9 mouse cellular contexts compared by ENCODE assay signal in genomic region chr5:125107011-125107651, GRCm38 (mm10).
DNase-seq lines count a peak whose midpoint lies in the region; ATAC-seq and TF ChIP-seq lines count a peak whose summit lies in the region.
"Had no signal": no experiment of that assay in that cellular context is flagged by ENCODE, and none has a peak within 500 bp of the region (broad histone marks: within the 10 kb centered on the region; RNA-seq: fewer than 3 reads in every experiment).

No protein-coding gene starts in this region.

- H3K4me1 ChIP-seq in forebrain, embryonic 11.5 days (replicated peaks; ENCODE audit: control insufficient read depth, insufficient read depth, low read length): peaks cover 15% of the 10 kb centered on the region; the same call in 1 of the 2 replicates
- peaks cover 61% of the 10 kb centered on the region for H3K4me1 ChIP-seq in forebrain, embryonic 13.5 days
- H3K4me1 ChIP-seq in MEL (ENCODE audit: control insufficient read depth in 1 of 2, insufficient read depth in 2 of 2, low read length in 2 of 2): peaks cover 0 to 8% of the 10 kb centered on the region in 2 experiments; a peak in 1 of 4 replicates

- no peak overlapping the region for H3K27ac ChIP-seq in forebrain, embryonic 11.5 days (ENCODE audit: low read depth, low read length)
- no peak overlapping the region for H3K27ac ChIP-seq in forebrain, embryonic 13.5 days
- H3K27ac ChIP-seq in MEL (ENCODE audit: control insufficient read depth, low read depth, low read length): no peak overlapping the region

- H3K4me3 ChIP-seq in forebrain, embryonic 11.5 days (ENCODE audit: low read depth, low read length): no peak overlapping the region
- no peak overlapping the region for H3K4me3 ChIP-seq in forebrain, embryonic 13.5 days
- no peak overlapping the region for H3K4me3 ChIP-seq in MEL (ENCODE audit: control insufficient read depth in 1 of 2, insufficient read depth in 1 of 2, low read depth in 2 of 2, low read length in 2 of 2)
- H3K4me3 ChIP-seq: limb, embryonic 15.5 days had no signal

- peak; percentile 77 for DNase-seq in forebrain, embryonic 11.5 days (ENCODE audit: low spot score)
- peak; percentile 50 for DNase-seq in MEL (ENCODE audit: low read depth, low spot score)
- peak; percentile 80 for DNase-seq in cerebellum, adult 9-10 months
- DNase-seq in heart, postnatal 10 days: peak; percentile 74 to 83
- DNase-seq in layer of hippocampus, postnatal 14 days (ENCODE audit: low spot score in 2 of 2): peak; percentile 64 to 69
- DNase-seq in spleen, postnatal 10 days (ENCODE audit: low spot score in 2 of 2): peak; percentile 33 to 72

- H3K4me2 ChIP-seq in forebrain, embryonic 11.5 days (ENCODE audit: low read depth, low read length, severe bottlenecking): no peak overlapping the region
- H3K4me2 ChIP-seq in forebrain, embryonic 13.5 days: no peak overlapping the region
- H3K4me2 ChIP-seq: limb, embryonic 15.5 days had no signal

- intact Hi-C loops in heart, postnatal 10 days (cut with DNase I): loop anchor here (1.0 to 10.0 kb wide), 5 partner anchors 72 to 198 kb away; partner anchors contain the start of gene Ncor2

- peak; percentile 49 to 79 (median 71) for TF ChIP-seq CTCF in MEL (IDR thresholded peaks at IDR 0.05 in 2 of 3, conservative IDR thresholded peaks at IDR 0.05 in 1 of 3; ENCODE audit: control insufficient read depth in 1 of 3, insufficient read depth in 1 of 3, low read depth in 2 of 3, low read length in 3 of 3, poor library complexity in 1 of 3, severe bottlenecking in 1 of 3)

- no peak overlapping the region for H3K9ac ChIP-seq in forebrain, embryonic 11.5 days (ENCODE audit: low read length)
- no peak overlapping the region for H3K9ac ChIP-seq in forebrain, embryonic 13.5 days
- H3K9ac ChIP-seq in MEL (ENCODE audit: control insufficient read depth, low read depth, low read length, poor library complexity, severe bottlenecking): no peak overlapping the region
- H3K9ac ChIP-seq: limb, embryonic 15.5 days had no signal

- no peaks in the 10 kb centered on the region for H3K9me3 ChIP-seq in forebrain, embryonic 11.5 days (ENCODE audit: control insufficient read depth, low read length)
- no peaks in the 10 kb centered on the region for H3K9me3 ChIP-seq in forebrain, embryonic 13.5 days (replicated peaks)
- no peaks in the 10 kb centered on the region for H3K9me3 ChIP-seq in MEL (replicated peaks; ENCODE audit: insufficient read depth, low read length)
- H3K9me3 ChIP-seq: limb, embryonic 15.5 days had no signal

- no peak for TF ChIP-seq EP300 in MEL (IDR thresholded peaks at IDR 0.05; ENCODE audit: low read depth in 1 of 2, low read length in 2 of 2)

- peaks cover 5% of the 10 kb centered on the region for H3K36me3 ChIP-seq in forebrain, embryonic 11.5 days (ENCODE audit: control insufficient read depth, insufficient read depth, low read length)
- peaks cover 75% of the 10 kb centered on the region for H3K36me3 ChIP-seq in forebrain, embryonic 13.5 days (ENCODE audit: poor library complexity, severe bottlenecking)
- peaks cover 2 to 3% of the 10 kb centered on the region in 2 experiments; a peak in 2 of 4 replicates for H3K36me3 ChIP-seq in MEL (ENCODE audit: control insufficient read depth in 1 of 2, insufficient read depth in 2 of 2, low read length in 2 of 2)

- H3K79me2 ChIP-seq in MEL (ENCODE audit: control insufficient read depth, insufficient read depth, low read length, poor library complexity): no peaks in the 10 kb centered on the region

- 70% methylated on average over 11 of the region's 11 CpGs for WGBS in forebrain, embryonic 11.5 days
- WGBS in forebrain, embryonic 13.5 days: 66% methylated on average over 11 of the region's 11 CpGs

- TF ChIP-seq RAD21 in MEL (IDR thresholded peaks at IDR 0.05; ENCODE audit: low read depth, low read length): peak; percentile 26

- no peak for TF ChIP-seq POLR2A in MEL (IDR thresholded peaks at IDR 0.05; ENCODE audit: control insufficient read depth in 1 of 2, insufficient read depth in 1 of 2, low read depth in 1 of 2, low read length in 2 of 2, poor library complexity in 1 of 2)

- ATAC-seq in forebrain, embryonic 11.5 days (replicated peaks; ENCODE audit: low FRiP score): no peak
- ATAC-seq in forebrain, embryonic 13.5 days: no peak
- peak; percentile 39 for ATAC-seq in megakaryocyte, adult 5-6 weeks (ENCODE audit: poor library complexity, severe bottlenecking)

- no peaks in the 10 kb centered on the region for H3K27me3 ChIP-seq in forebrain, embryonic 11.5 days (ENCODE audit: control insufficient read depth, insufficient read depth, low read length)
- no peaks in the 10 kb centered on the region for H3K27me3 ChIP-seq in forebrain, embryonic 13.5 days
- no peaks in the 10 kb centered on the region for H3K27me3 ChIP-seq in MEL (ENCODE audit: control insufficient read depth in 1 of 2, insufficient read depth in 2 of 2, low read length in 2 of 2)
- H3K27me3 ChIP-seq: limb, embryonic 15.5 days had no signal

TF ChIP-seq in MEL, 35 proteins besides CTCF, POLR2A, EP300 and RAD21:
- TF ChIP-seq ELF1 (IDR thresholded peaks at IDR 0.05; ENCODE audit: low read depth, low read length) (peak; percentile 28; the same call in 1 of the 2 replicates), ZC3H11A (IDR thresholded peaks at IDR 0.05; ENCODE audit: low read depth, low read length) (peak; percentile 12; the same call in 1 of the 2 replicates), E2F4 (IDR thresholded peaks at IDR 0.05; ENCODE audit: borderline replicate concordance, low read depth, low read length) (no peak), MYC (IDR thresholded peaks at IDR 0.05; ENCODE audit: low read depth, low read length) (no peak), RCOR1 (IDR thresholded peaks at IDR 0.05; ENCODE audit: low read depth, low read length) (no peak), TBP (IDR thresholded peaks at IDR 0.05; ENCODE audit: low read depth, low read length) (no peak), MAX (IDR thresholded peaks at IDR 0.05; ENCODE audit: low read length) (no peak), BHLHE40 (IDR thresholded peaks at IDR 0.05; ENCODE audit: borderline replicate concordance, low read depth, low read length) (no peak), SIN3A (IDR thresholded peaks at IDR 0.05; ENCODE audit: low read length) (no peak), HCFC1 (IDR thresholded peaks at IDR 0.05; ENCODE audit: low read depth, low read length) (no peak), SMC3 (IDR thresholded peaks at IDR 0.05; ENCODE audit: low read depth, low read length) (peak; percentile 51; the same call in 1 of the 2 replicates), GATA1 (IDR thresholded peaks at IDR 0.05; ENCODE audit: low read depth, low read length) (no peak), ZNF384 (IDR thresholded peaks at IDR 0.05; ENCODE audit: low read depth, low read length) (no peak), CHD2 (IDR thresholded peaks at IDR 0.05; ENCODE audit: low read length) (no peak)
